Mouse (Mus musculus) heart, embryonic 16.5 days (tissue): ENCODE results near the gene Sh2d5. TPM values are rescaled to one million over a fixed set of nuclear protein-coding genes. Genes with fewer than 3 reads are reported as not detected.

Source experiments
- ATAC-seq: fragments of 200-750 bp; cut with Nextera tagmentation; replicated peaks from 2 replicates; pipeline ENCODE4 v1.8.0; 2017; ENCODE audit warnings: moderate number of reproducible peaks; ENCODE audit not compliant: insufficient read depth, low FRiP score; ENCODE audit errors: extremely low read depth
- H3K27ac ChIP-seq: fragments of 300-500 bp; sonication (generic); 2 replicates; pipeline ENCODE4 v1.5.1; 2014; ENCODE audit warnings: mild to moderate bottlenecking, low read length, control low read depth, moderate library complexity
- H3K27me3 ChIP-seq: fragments of 300-500 bp; sonication (generic); 2 replicates; pipeline ENCODE4 v1.6.1; 2014; ENCODE audit warnings: low read length, mixed read lengths; ENCODE audit not compliant: control insufficient read depth, insufficient read depth
- H3K36me3 ChIP-seq: fragments of 300-500 bp; sonication (generic); 2 replicates; pipeline ENCODE4 v1.6.1; 2014; ENCODE audit not compliant: control insufficient read depth, insufficient read depth
- H3K4me1 ChIP-seq: fragments of 300-500 bp; sonication (generic); 2 replicates; pipeline ENCODE4 v1.6.1; 2014; ENCODE audit warnings: low read length, mixed read lengths; ENCODE audit not compliant: control insufficient read depth, insufficient read depth
- H3K4me2 ChIP-seq: fragments of 300-500 bp; sonication (generic); 2 replicates; pipeline ENCODE4 v1.6.1; 2014; ENCODE audit warnings: low read depth, mild to moderate bottlenecking, control low read depth, low read length
- H3K4me3 ChIP-seq: fragments of 300-500 bp; sonication (generic); 2 replicates; pipeline ENCODE4 v1.5.1; 2014; ENCODE audit warnings: mild to moderate bottlenecking, control low read depth, low read length
- H3K9ac ChIP-seq: fragments of 300-500 bp; sonication (generic); 2 replicates; pipeline ENCODE4 v1.6.1; 2014; ENCODE audit warnings: low read length, control low read depth
- H3K9me3 ChIP-seq: fragments of 300-500 bp; sonication (generic); replicated peaks from 2 replicates; pipeline ENCODE4 v1.6.1; 2016; ENCODE audit warnings: low read length; ENCODE audit not compliant: control insufficient read depth
- WGBS: fragments of 180-500 bp; shearing (Covaris S2); extraction: QIAGEN DNeasy Blood & Tissue Kit; methylation state at CpG from one replicate; pipeline ENCODE4 v1.1.7; 2014; 5-methylcytosine and 5-hydroxymethylcytosine counted together
- polyA plus RNA-seq: library from polyadenylated mRNA; unstranded; fragments of >200 nt; fragmentation: Nextera tagmentation; extraction: Ambion mirVana; gene quantifications from 2 replicates; pipeline ENCODE4 v1.2.1, GENCODE M21; 2015

Sh2d5 gene
- polyA plus RNA-seq, 1 experiment from 2014 or later = 0.26 TPM

GRCm38 (mm10) chr4:138252231-138252630 is 2.0 kb downstream of the Sh2d5 start:
- H3K4me1 ChIP-seq = peaks cover 22% of the 10 kb centered on the region
- peak overlapping the region; percentile 28 for H3K9ac ChIP-seq
- WGBS = 28% methylated on average over 5 of the region's 5 CpGs
- H3K27ac ChIP-seq = no peak overlapping the region
- no peaks in the 10 kb centered on the region for H3K36me3 ChIP-seq
- H3K4me3 ChIP-seq = peak overlapping the region; percentile 31; the same call in 1 of the 2 replicates
- ATAC-seq = no peak
- no peaks in the 10 kb centered on the region for H3K9me3 ChIP-seq
- H3K27me3 ChIP-seq = peaks cover 25% of the 10 kb centered on the region
- H3K4me2 ChIP-seq = peak overlapping the region; percentile 71

- no peak overlapping the region for H3K4me2 ChIP-seq
- H3K4me3 ChIP-seq = no peak overlapping the region
- no peak overlapping the region for H3K9ac ChIP-seq
- no peaks in the 10 kb centered on the region for H3K36me3 ChIP-seq
- peaks cover 6% of the 10 kb centered on the region for H3K4me1 ChIP-seq
- whole genome bisulfite sequencing = 75% methylated on average over 22 of the region's 22 CpGs
- no peaks in the 10 kb centered on the region for H3K9me3 ChIP-seq
- H3K27ac ChIP-seq = no peak overlapping the region
- no peak for ATAC-seq
- peaks cover 8% of the 10 kb centered on the region; the same call in 1 of the 2 replicates for H3K27me3 ChIP-seq
Measured at GRCm38 (mm10) chr4:138257116-138257687, 7.0 kb downstream of the Sh2d5 start.

GRCm38 (mm10) chr4:138258663-138259062 is 8.5 kb downstream of the Sh2d5 start:
- H3K4me1 ChIP-seq = 0 out of 2 replicates have a peak, but pooled peaks cover 4% of the 10 kb centered on the region
- no peaks in the 10 kb centered on the region for H3K9me3 ChIP-seq
- peaks cover 4% of the 10 kb centered on the region; the same call in 1 of the 2 replicates for H3K27me3 ChIP-seq
- ATAC-seq = no peak
- 65% methylated on average over 7 of the region's 7 CpGs for WGBS
- no peaks in the 10 kb centered on the region for H3K36me3 ChIP-seq
- no peak overlapping the region for H3K4me3 ChIP-seq
- H3K27ac ChIP-seq = no peak overlapping the region
- H3K4me2 ChIP-seq = no peak overlapping the region
- H3K9ac ChIP-seq = no peak overlapping the region

GRCm38 (mm10) chr4:138259482-138259881 is 9.3 kb downstream of the Sh2d5 start:
- no peaks in the 10 kb centered on the region for H3K9me3 ChIP-seq
- peaks cover 4% of the 10 kb centered on the region; the same call in 1 of the 2 replicates for H3K27me3 ChIP-seq
- H3K27ac ChIP-seq = no peak overlapping the region
- no peaks in the 10 kb centered on the region for H3K36me3 ChIP-seq
- no peak overlapping the region for H3K9ac ChIP-seq
- H3K4me3 ChIP-seq = no peak overlapping the region
- 0 out of 2 replicates have a peak, but pooled peaks cover 4% of the 10 kb centered on the region for H3K4me1 ChIP-seq
- ATAC-seq = no peak
- 73% methylated on average over 5 of the region's 5 CpGs for WGBS
- H3K4me2 ChIP-seq = no peak overlapping the region

- peaks cover 6% of the 10 kb centered on the region; the same call in 1 of the 2 replicates for H3K27me3 ChIP-seq
- no peaks in the 10 kb centered on the region for H3K36me3 ChIP-seq
- no peak overlapping the region for H3K27ac ChIP-seq
- H3K4me3 ChIP-seq = peak overlapping the region; percentile 74
- peak; percentile 92 for ATAC-seq
- 0 out of 2 replicates have a peak, but pooled peaks cover 4% of the 10 kb centered on the region for H3K4me1 ChIP-seq
- H3K9ac ChIP-seq = peak overlapping the region; percentile 60
- no peaks in the 10 kb centered on the region for H3K9me3 ChIP-seq
- WGBS = under 1% methylated on average over 65 of the region's 78 CpGs
- H3K4me2 ChIP-seq = peak overlapping the region; percentile 90
Measured at GRCm38 (mm10) chr4:138261843-138262681, 11.9 kb downstream of the Sh2d5 start.

GRCm38 (mm10) chr4:138267869-138268268 is 17.7 kb downstream of the Sh2d5 start:
- Histone ChIP-seq H3K4me2 (no peak overlapping the region), H3K36me3 (no peaks in the 10 kb centered on the region), H3K4me1 (no peaks in the 10 kb centered on the region), H3K27me3 (peaks cover 6% of the 10 kb centered on the region; the same call in 1 of the 2 replicates), H3K9me3 (no peaks in the 10 kb centered on the region), H3K4me3 (no peak overlapping the region), H3K9ac (no peak overlapping the region), H3K27ac (no peak overlapping the region)
- ATAC-seq = no peak
- WGBS = 81% methylated on average over 10 of the region's 10 CpGs

- WGBS = 42% methylated on average over 14 of the region's 14 CpGs
- H3K4me3 ChIP-seq = no peak overlapping the region
- H3K27ac ChIP-seq = no peak overlapping the region
- no peak overlapping the region for H3K9ac ChIP-seq
- ATAC-seq = peak; percentile 75
- H3K9me3 ChIP-seq = no peaks in the 10 kb centered on the region
- H3K4me2 ChIP-seq = no peak overlapping the region
- no peaks in the 10 kb centered on the region for H3K4me1 ChIP-seq
- H3K27me3 ChIP-seq = no peaks in the 10 kb centered on the region
- H3K36me3 ChIP-seq = no peaks in the 10 kb centered on the region
Measured at GRCm38 (mm10) chr4:138272011-138272997, 22.1 kb downstream of the Sh2d5 start.

- no peaks in the 10 kb centered on the region for H3K4me1 ChIP-seq
Measured at GRCm38 (mm10) chr4:138278346-138278745, 28.1 kb downstream of the Sh2d5 start.

More at GRCm38 (mm10) chr4:138278346-138278745, 28.1 kb downstream of the Sh2d5 start:
- no peaks in the 10 kb centered on the region for H3K36me3 ChIP-seq
- H3K9ac ChIP-seq = no peak overlapping the region
- no peak overlapping the region for H3K4me3 ChIP-seq
- H3K27me3 ChIP-seq = no peaks in the 10 kb centered on the region
- H3K27ac ChIP-seq = no peak overlapping the region
- 61% methylated on average over 7 of the region's 7 CpGs for WGBS
- no peak overlapping the region for H3K4me2 ChIP-seq
- H3K9me3 ChIP-seq = no peaks in the 10 kb centered on the region
- no peak for ATAC-seq
